Mouse (Mus musculus): Measurements from ENCODE around the gene Vmn1r167.
"Not testable (repeated sequence)": the region's sequence is repeated elsewhere in the genome, so short reads cannot be mapped to it uniquely, and the experiment has no call there.

GRCm38 (mm10) chr7:23539432-23539831 is 32.4 kb upstream of the Vmn1r167 start, which contains the start of gene Vmn1r168:
- TF ChIP-seq CTCF (conservative IDR thresholded peaks at IDR 0.05 in 1 of 2, IDR thresholded peaks at IDR 0.05 in 1 of 2; ENCODE audit: low read depth in 2 of 2, low read length in 2 of 2); POLR2A (IDR thresholded peaks at IDR 0.05; ENCODE audit: low read depth, low read length); SMC3 (IDR thresholded peaks at IDR 0.05; ENCODE audit: low read depth, low read length); EP300 (IDR thresholded peaks at IDR 0.05; ENCODE audit: low read length); ZKSCAN1 (IDR thresholded peaks at IDR 0.05; ENCODE audit: borderline replicate concordance, low read depth, low read length); ETS1 (conservative IDR thresholded peaks at IDR 0.05; ENCODE audit: low read depth, low read length); TBP (conservative IDR thresholded peaks at IDR 0.05; ENCODE audit: low read depth, low read length); POLR2AphosphoS2 (IDR thresholded peaks at IDR 0.05; ENCODE audit: low read depth, low read length); ZNF384 (IDR thresholded peaks at IDR 0.05; ENCODE audit: low read depth, low read length); USF2 (conservative IDR thresholded peaks at IDR 0.05; ENCODE audit: low read depth, low read length); UBTF (IDR thresholded peaks at IDR 0.05; ENCODE audit: low read depth, low read length); MAFK (IDR thresholded peaks at IDR 0.05; ENCODE audit: insufficient replicate concordance, low read length); CHD1 (IDR thresholded peaks at IDR 0.05; ENCODE audit: low read depth, low read length); ELF1 (IDR thresholded peaks at IDR 0.05; ENCODE audit: low read depth, low read length): not testable (repeated sequence)

Measured in CH12.LX (cell line).